Mouse (Mus musculus) ES-Bruce4 (cell line): ENCODE measurements around the gene G430095P16Rik.

Experiments used
- CTCF ChIP-seq: IDR thresholded peaks from one replicate; pipeline ENCODE4 v1.8.1; 2011; ENCODE audit warnings: low read depth, low read length
- POLR2A ChIP-seq: IDR thresholded peaks from one replicate; pipeline ENCODE4 v1.8.1; 2011; ENCODE audit warnings: low read length; ENCODE audit not compliant: insufficient read depth

DNA sequence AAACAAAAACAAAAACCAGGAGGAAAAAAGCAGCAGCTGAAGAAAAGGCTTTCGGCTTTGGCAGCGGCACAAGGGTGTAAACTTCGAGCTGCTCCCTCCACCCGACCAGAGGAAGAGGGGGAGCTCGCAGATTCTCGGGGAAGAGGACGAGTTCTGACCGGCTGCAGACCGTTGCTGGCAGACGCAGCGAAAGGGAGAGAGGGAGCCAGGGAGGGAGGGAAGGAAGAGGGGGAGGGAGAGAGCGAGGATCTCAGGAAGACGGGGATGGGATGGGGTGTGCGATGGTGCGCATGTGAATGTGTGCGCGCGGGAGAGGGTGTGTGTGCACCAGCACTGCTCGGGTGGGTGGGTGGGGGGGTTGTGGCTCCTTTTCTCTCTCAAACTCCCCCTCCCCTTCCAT, 51.0 kb downstream of the G430095P16Rik start:
- TF ChIP-seq CTCF = no peak
- no peak for TF ChIP-seq POLR2A
